Mouse (Mus musculus): ENCODE results near the gene Cryge. TPM values are rescaled to one million over a fixed set of nuclear protein-coding genes. Genes with fewer than 3 reads are reported as not detected.
A peak's percentile ranks its signal among the peaks of the same experiment; 100 is the strongest.

The Cryge gene
- polyA plus RNA-seq, 1 experiment = not detected

DNA sequence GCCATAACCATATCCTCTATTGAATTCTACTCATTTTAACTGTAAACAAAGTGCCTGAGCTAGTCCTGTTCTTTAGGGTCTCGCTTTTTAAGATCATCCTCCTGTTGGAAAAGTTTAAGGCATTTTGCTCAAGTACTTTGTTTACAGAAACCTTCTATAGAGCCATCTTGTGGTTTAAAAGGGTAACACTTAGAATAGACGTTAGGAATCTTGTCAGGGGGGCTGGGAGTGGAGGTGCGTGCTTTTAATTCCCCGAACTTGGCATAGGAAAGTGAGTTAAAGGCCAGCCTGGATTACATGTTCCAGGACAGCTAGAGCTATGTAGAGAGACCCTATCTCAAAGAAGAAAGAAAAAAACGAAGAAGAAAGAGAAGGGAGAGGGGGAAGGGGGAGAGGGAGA lies 24.7 kb upstream of the Cryge start:
- no peak overlapping the region for H3K4me3 ChIP-seq (ENCODE audit: low read depth, low read length)
- TF ChIP-seq POLR2A (IDR thresholded peaks at IDR 0.05; ENCODE audit: insufficient read depth, low read length) (no peak), EP300 (IDR thresholded peaks at IDR 0.05; ENCODE audit: insufficient read depth, low read depth, low read length) (no peak), CTCF (IDR thresholded peaks at IDR 0.05; ENCODE audit: low read depth, low read length) (no peak)
- no peak overlapping the region for H3K27ac ChIP-seq (ENCODE audit: insufficient read depth, low read length)
- H3K9me3 ChIP-seq (replicated peaks; ENCODE audit: control insufficient read depth, insufficient read depth, low read length, poor library complexity, severe bottlenecking) = no peaks in the 10 kb centered on the region
- H3K36me3 ChIP-seq (ENCODE audit: control insufficient read depth, insufficient read depth, low read length, poor library complexity, severe bottlenecking) = no peaks in the 10 kb centered on the region
- H3K9ac ChIP-seq (ENCODE audit: low read depth, poor library complexity, severe bottlenecking) = no peak overlapping the region
- H3K27me3 ChIP-seq (ENCODE audit: control insufficient read depth, insufficient read depth, low read length, poor library complexity, severe bottlenecking) = no peaks in the 10 kb centered on the region
- no peaks in the 10 kb centered on the region for H3K4me1 ChIP-seq (ENCODE audit: control insufficient read depth, insufficient read depth, low read length)

DNA sequence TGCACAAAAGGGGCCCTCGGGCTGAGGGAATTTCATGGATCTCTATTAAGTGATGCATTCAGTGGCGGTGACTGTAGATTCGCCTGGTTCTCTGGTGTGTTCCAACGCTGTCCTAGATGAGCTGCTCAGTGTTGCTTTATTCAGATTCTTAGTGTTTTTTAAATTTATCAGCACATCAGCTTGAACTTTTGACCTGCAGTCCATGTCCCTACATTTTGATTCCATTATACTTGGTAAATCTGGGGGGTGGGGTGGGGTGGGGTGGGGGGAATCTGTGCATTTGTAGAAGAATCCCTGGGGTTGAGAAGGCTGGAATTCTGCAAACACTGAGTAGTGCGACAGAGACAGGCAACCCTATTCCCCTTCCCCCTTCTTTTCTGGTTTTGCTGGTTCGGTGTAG lies 22.6 kb upstream of the Cryge start, which contains the start of gene Crygc:
Crygc (minus strand) TSS at position 101 of the 400 bp plus-strand sequence.
- H3K4me3 ChIP-seq (ENCODE audit: low read depth, low read length) = peak within 1 kb of the TSS; percentile 58
- no peaks in the 10 kb centered on the region for H3K27me3 ChIP-seq (ENCODE audit: control insufficient read depth, insufficient read depth, low read length, poor library complexity, severe bottlenecking)
- no peaks in the 10 kb centered on the region for H3K36me3 ChIP-seq (ENCODE audit: control insufficient read depth, insufficient read depth, low read length, poor library complexity, severe bottlenecking)
- no peaks in the 10 kb centered on the region for H3K9me3 ChIP-seq (replicated peaks; ENCODE audit: control insufficient read depth, insufficient read depth, low read length, poor library complexity, severe bottlenecking)
- no peak for TF ChIP-seq POLR2A (IDR thresholded peaks at IDR 0.05; ENCODE audit: insufficient read depth, low read length)
- TF ChIP-seq CTCF (IDR thresholded peaks at IDR 0.05; ENCODE audit: low read depth, low read length) = no peak
- no peak for TF ChIP-seq EP300 (IDR thresholded peaks at IDR 0.05; ENCODE audit: insufficient read depth, low read depth, low read length)
- H3K4me1 ChIP-seq (ENCODE audit: control insufficient read depth, insufficient read depth, low read length) = no peaks in the 10 kb centered on the region
- no peak within 1 kb of the TSS for H3K27ac ChIP-seq (ENCODE audit: insufficient read depth, low read length)
- no peak within 1 kb of the TSS for H3K9ac ChIP-seq (ENCODE audit: low read depth, poor library complexity, severe bottlenecking)

DNA sequence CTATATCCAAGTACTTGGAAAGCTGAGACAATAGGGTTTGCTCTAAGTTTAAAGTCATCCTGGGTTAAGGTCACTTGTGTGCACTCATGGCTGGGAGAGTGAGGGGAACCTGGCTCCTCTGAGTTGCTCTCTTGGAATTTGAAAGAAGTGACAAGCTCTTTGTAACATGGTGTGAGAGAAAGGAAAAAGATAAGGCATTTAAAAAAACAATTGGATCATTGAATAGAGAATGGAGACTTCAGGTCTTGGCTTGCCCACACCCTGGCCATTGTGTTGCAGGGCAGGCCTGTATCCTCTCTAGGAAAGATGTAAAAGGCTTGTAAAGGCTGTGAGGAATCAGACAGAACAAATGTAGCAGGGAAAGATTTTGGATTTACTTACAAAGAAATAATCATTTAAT lies 16.9 kb upstream of the Cryge start:
- H3K9me3 ChIP-seq (replicated peaks; ENCODE audit: control insufficient read depth, insufficient read depth, low read length, poor library complexity, severe bottlenecking) = peaks cover 20% of the 10 kb centered on the region
- no peaks in the 10 kb centered on the region for H3K4me1 ChIP-seq (ENCODE audit: control insufficient read depth, insufficient read depth, low read length)
- no peak overlapping the region for H3K4me3 ChIP-seq (ENCODE audit: low read depth, low read length)
- no peaks in the 10 kb centered on the region for H3K27me3 ChIP-seq (ENCODE audit: control insufficient read depth, insufficient read depth, low read length, poor library complexity, severe bottlenecking)
- H3K27ac ChIP-seq (ENCODE audit: insufficient read depth, low read length) = no peak overlapping the region; the same call in 1 of the 2 replicates
- H3K36me3 ChIP-seq (ENCODE audit: control insufficient read depth, insufficient read depth, low read length, poor library complexity, severe bottlenecking) = no peaks in the 10 kb centered on the region
- TF ChIP-seq POLR2A (IDR thresholded peaks at IDR 0.05; ENCODE audit: insufficient read depth, low read length) = no peak
- TF ChIP-seq EP300 (IDR thresholded peaks at IDR 0.05; ENCODE audit: insufficient read depth, low read depth, low read length) = peak; percentile 40; the same call in 1 of the 2 replicates
- no peak overlapping the region for H3K9ac ChIP-seq (ENCODE audit: low read depth, poor library complexity, severe bottlenecking)

DNA sequence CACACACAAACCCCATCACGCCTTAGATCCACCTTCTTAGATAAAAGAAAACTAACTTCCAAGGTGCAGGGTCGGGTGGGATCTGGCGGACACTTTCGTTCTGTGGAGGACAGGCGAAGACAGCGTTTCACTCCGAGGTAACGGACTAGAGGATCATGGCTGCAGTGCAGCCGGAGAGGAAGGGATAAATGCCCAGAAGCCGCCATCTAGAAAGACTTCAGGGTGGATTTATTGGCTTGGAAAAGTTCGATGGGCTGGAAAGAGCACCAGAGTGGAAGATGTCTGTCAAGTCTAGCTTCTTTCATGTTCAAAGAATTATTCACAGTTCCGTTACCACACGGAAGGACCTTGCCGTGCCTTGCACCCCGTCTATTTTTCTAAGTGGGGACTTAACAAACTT lies 13.3 kb upstream of the Cryge start:
- no peaks in the 10 kb centered on the region for H3K36me3 ChIP-seq (ENCODE audit: control insufficient read depth, insufficient read depth, low read length, poor library complexity, severe bottlenecking)
- H3K9ac ChIP-seq (ENCODE audit: low read depth, poor library complexity, severe bottlenecking) = no peak overlapping the region
- no peaks in the 10 kb centered on the region for H3K27me3 ChIP-seq (ENCODE audit: control insufficient read depth, insufficient read depth, low read length, poor library complexity, severe bottlenecking)
- no peak overlapping the region for H3K4me3 ChIP-seq (ENCODE audit: low read depth, low read length)
- peaks cover 20% of the 10 kb centered on the region for H3K9me3 ChIP-seq (replicated peaks; ENCODE audit: control insufficient read depth, insufficient read depth, low read length, poor library complexity, severe bottlenecking)
- no peaks in the 10 kb centered on the region for H3K4me1 ChIP-seq (ENCODE audit: control insufficient read depth, insufficient read depth, low read length)
- no peak overlapping the region for H3K27ac ChIP-seq (ENCODE audit: insufficient read depth, low read length)
- TF ChIP-seq EP300 (IDR thresholded peaks at IDR 0.05; ENCODE audit: insufficient read depth, low read depth, low read length) (no peak), CTCF (IDR thresholded peaks at IDR 0.05; ENCODE audit: low read depth, low read length) (no peak), POLR2A (IDR thresholded peaks at IDR 0.05; ENCODE audit: insufficient read depth, low read length) (no peak)

DNA sequence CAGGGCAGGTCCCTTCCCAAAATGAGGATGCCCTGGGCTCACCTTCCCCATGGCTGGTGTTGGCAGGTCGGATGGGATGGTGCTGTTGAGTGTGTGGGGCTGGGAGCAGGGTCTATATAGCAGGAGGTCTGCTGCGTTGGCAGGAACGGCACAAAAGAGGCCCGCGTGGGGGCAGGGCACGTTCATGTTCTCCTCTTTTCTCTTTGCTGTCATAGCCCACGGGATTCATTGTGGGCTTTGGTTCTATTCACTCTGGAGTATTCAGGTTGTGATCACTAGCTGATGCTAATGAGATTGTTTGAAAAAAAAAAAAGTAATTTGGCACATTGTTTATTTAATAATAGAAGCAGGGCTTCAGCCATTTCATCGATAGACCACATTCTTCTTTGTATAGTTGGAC lies 12.4 kb upstream of the Cryge start, which contains the start of gene Crygd:
Crygd (minus strand) TSS at position 101 of the 400 bp plus-strand sequence.
- Histone ChIP-seq H3K9me3 (replicated peaks; ENCODE audit: control insufficient read depth, insufficient read depth, low read length, poor library complexity, severe bottlenecking) (peaks cover 20% of the 10 kb centered on the region), H3K27me3 (ENCODE audit: control insufficient read depth, insufficient read depth, low read length, poor library complexity, severe bottlenecking) (no peaks in the 10 kb centered on the region), H3K4me3 (ENCODE audit: low read depth, low read length) (peak within 1 kb of the TSS; percentile 11; the same call in 1 of the 2 replicates), H3K4me1 (ENCODE audit: control insufficient read depth, insufficient read depth, low read length) (no peaks in the 10 kb centered on the region), H3K36me3 (ENCODE audit: control insufficient read depth, insufficient read depth, low read length, poor library complexity, severe bottlenecking) (no peaks in the 10 kb centered on the region), H3K9ac (ENCODE audit: low read depth, poor library complexity, severe bottlenecking) (no peak within 1 kb of the TSS), H3K27ac (ENCODE audit: insufficient read depth, low read length) (no peak within 1 kb of the TSS)
- TF ChIP-seq CTCF (IDR thresholded peaks at IDR 0.05; ENCODE audit: low read depth, low read length) (no peak), POLR2A (IDR thresholded peaks at IDR 0.05; ENCODE audit: insufficient read depth, low read length) (no peak), EP300 (IDR thresholded peaks at IDR 0.05; ENCODE audit: insufficient read depth, low read depth, low read length) (no peak)

DNA sequence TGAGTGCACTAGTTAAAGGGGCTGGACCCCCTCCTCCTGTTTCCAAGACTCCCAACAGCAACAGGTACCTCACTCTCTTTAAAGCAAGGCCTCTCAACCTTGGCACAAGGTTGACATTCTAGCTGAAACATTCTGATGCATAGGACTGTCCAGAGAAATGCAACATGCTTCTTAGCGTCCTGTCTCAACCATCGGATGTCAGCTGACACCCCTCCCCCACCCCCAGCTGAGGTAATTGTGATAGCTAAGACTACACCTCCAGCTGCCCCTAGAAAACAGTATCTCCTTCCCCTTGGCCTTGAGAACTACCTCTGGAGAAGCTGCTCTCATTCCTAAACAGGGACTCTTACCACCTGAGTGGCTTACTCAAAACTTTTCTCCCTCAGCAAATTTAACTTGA lies 1.2 kb upstream of the Cryge start:
- Histone ChIP-seq H3K4me3 (ENCODE audit: low read depth, low read length) (no peak overlapping the region), H3K36me3 (ENCODE audit: control insufficient read depth, insufficient read depth, low read length, poor library complexity, severe bottlenecking) (no peaks in the 10 kb centered on the region), H3K27me3 (ENCODE audit: control insufficient read depth, insufficient read depth, low read length, poor library complexity, severe bottlenecking) (no peaks in the 10 kb centered on the region; the same call in 1 of the 2 replicates), H3K4me1 (ENCODE audit: control insufficient read depth, insufficient read depth, low read length) (no peaks in the 10 kb centered on the region), H3K9ac (ENCODE audit: low read depth, poor library complexity, severe bottlenecking) (no peak overlapping the region), H3K27ac (ENCODE audit: insufficient read depth, low read length) (no peak overlapping the region), H3K9me3 (replicated peaks; ENCODE audit: control insufficient read depth, insufficient read depth, low read length, poor library complexity, severe bottlenecking) (no peaks in the 10 kb centered on the region)
- no peak for TF ChIP-seq POLR2A (IDR thresholded peaks at IDR 0.05; ENCODE audit: insufficient read depth, low read length)
- TF ChIP-seq EP300 (IDR thresholded peaks at IDR 0.05; ENCODE audit: insufficient read depth, low read depth, low read length) = 0 out of 2 replicates have a peak, but pooled peaks have one; percentile 17
- no peak for TF ChIP-seq CTCF (IDR thresholded peaks at IDR 0.05; ENCODE audit: low read depth, low read length)

Data from ES-Bruce4 (cell line).